Mouse (Mus musculus): ENCODE measurements around the gene Arhgef28.

Gene Arhgef28

GRCm38 (mm10) chr13:98011931-98012341, 194.3 kb downstream of the Arhgef28 start:
- DNase-seq, result no peak

GRCm38 (mm10) chr13:98009070-98009469, 197.2 kb downstream of the Arhgef28 start:
- DNase-seq, result no peak

GRCm38 (mm10) chr13:98008588-98008987, 197.7 kb downstream of the Arhgef28 start:
- no peak for DNase-seq

GRCm38 (mm10) chr13:98005611-98006218, 200.5 kb downstream of the Arhgef28 start:
- no peak for DNase-seq

- DNase-seq, result no peak
Observed at GRCm38 (mm10) chr13:98004647-98005414, 201.4 kb downstream of the Arhgef28 start.

GRCm38 (mm10) chr13:98003690-98004089, 202.5 kb downstream of the Arhgef28 start:
- no peak for DNase-seq

GRCm38 (mm10) chr13:98002598-98002997, 203.6 kb downstream of the Arhgef28 start:
- no peak for DNase-seq

- DNase-seq, result peak; percentile 50
Observed at GRCm38 (mm10) chr13:98002121-98002520, 204.1 kb downstream of the Arhgef28 start.

- DNase-seq, result no peak
Observed at GRCm38 (mm10) chr13:98001719-98002118, 204.5 kb downstream of the Arhgef28 start.

GRCm38 (mm10) chr13:98000841-98001240, 205.4 kb downstream of the Arhgef28 start:
- no peak for DNase-seq

GRCm38 (mm10) chr13:97999130-97999529, 207.1 kb downstream of the Arhgef28 start:
- DNase-seq, result no peak

- peak; percentile 52 for DNase-seq
Observed at GRCm38 (mm10) chr13:97998570-97998969, 207.7 kb downstream of the Arhgef28 start.

GRCm38 (mm10) chr13:97990939-97991338, 215.3 kb downstream of the Arhgef28 start:
- no peak for DNase-seq

GRCm38 (mm10) chr13:97988796-97989195, 217.4 kb downstream of the Arhgef28 start:
- no peak for DNase-seq

- no peak for DNase-seq
Observed at GRCm38 (mm10) chr13:97986691-97987090, 219.5 kb downstream of the Arhgef28 start.

- DNase-seq, result no peak
Observed at GRCm38 (mm10) chr13:97977104-97977503, 229.1 kb downstream of the Arhgef28 start.

GRCm38 (mm10) chr13:97976642-97977041, 229.6 kb downstream of the Arhgef28 start:
- DNase-seq, result no peak

GRCm38 (mm10) chr13:97974532-97975194, 231.6 kb downstream of the Arhgef28 start:
- no peak for DNase-seq

- no peak for DNase-seq
Observed at GRCm38 (mm10) chr13:97973915-97974314, 232.3 kb downstream of the Arhgef28 start.

GRCm38 (mm10) chr13:97966077-97966476, 240.2 kb downstream of the Arhgef28 start:
- DNase-seq, result no peak

- DNase-seq, result peak; percentile 43
Observed at GRCm38 (mm10) chr13:97964892-97965424, 241.3 kb downstream of the Arhgef28 start.

- DNase-seq, result no peak
Observed at GRCm38 (mm10) chr13:97960142-97960541, 246.1 kb downstream of the Arhgef28 start.

- DNase-seq, result peak; percentile 34
Observed at GRCm38 (mm10) chr13:97959394-97959888, 246.8 kb downstream of the Arhgef28 start.

Measured in embryo, embryonic 11 days (tissue).